Mouse (Mus musculus) colon, adult 2 months (tissue): Measurements from ENCODE around the gene Tcp11x2. TPM values are rescaled to one million over a fixed set of nuclear protein-coding genes. Genes with fewer than 3 reads are reported as not detected.

ENCODE experiments used
- polyA plus RNA-seq: library from polyadenylated mRNA; depleted of rRNA; stranded (reverse); fragments of >200 nt; gene quantifications from 2 replicates; pipeline ENCODE4 v1.2.3, GENCODE M21; 2012; rRNA removed

Tcp11x2 gene
- not detected in 2 replicates for polyA plus RNA-seq

DNA sequence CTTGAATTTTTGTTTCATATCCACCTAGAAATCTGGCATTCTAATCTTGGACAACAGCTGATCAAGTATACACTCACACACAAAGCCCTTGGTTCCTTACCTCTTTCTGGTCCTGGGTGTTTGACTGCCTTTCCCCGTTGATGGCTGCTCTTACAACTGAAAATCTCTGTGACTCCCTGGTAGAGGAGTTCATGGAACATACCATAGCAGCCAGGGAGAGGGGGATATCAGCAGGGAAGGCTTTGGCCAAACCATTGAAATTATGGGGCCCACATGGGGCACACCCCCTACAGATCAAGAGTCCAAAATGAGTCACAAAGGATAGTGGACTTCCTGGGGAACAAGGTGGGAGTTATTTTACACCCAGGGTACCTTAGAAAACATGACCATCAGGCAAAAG lies at the start of gene Tcp11x2:
Gene Tcp11x2 (minus strand): TSS at position 158 of the 400 bp plus-strand sequence.

GRCm38 (mm10) chrX:135742304-135743055 lies 48.9 kb upstream of the Tcp11x2 start, which contains the start of the genes Armcx5 and Gprasp1:
Armcx5 (plus strand) TSS chrX:135742733.
Gprasp1 (plus strand) TSS chrX:135742733.

DNA sequence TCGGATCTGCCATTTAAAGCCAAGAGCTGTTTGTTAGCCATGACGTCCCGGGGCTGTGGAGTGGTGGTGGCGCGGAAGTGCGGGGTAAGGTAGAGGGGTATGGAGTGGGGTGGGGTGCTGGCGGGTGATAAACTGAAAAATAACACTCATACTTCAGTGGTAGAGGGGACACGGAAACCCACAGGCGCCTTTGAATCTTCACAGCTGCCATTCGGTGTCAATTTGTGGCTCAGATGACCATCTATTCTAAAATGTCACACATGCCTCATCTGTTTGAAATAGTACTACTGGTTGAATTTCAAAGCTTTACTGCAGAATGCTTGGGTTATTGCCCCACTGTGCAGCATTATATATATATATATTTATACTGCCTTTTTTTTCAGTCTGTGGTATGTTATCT lies 31.6 kb upstream of the Tcp11x2 start, which contains the start of gene Tmsb15a:
Gene Tmsb15a (minus strand): TSS at position 101 of the 400 bp plus-strand sequence.

DNA sequence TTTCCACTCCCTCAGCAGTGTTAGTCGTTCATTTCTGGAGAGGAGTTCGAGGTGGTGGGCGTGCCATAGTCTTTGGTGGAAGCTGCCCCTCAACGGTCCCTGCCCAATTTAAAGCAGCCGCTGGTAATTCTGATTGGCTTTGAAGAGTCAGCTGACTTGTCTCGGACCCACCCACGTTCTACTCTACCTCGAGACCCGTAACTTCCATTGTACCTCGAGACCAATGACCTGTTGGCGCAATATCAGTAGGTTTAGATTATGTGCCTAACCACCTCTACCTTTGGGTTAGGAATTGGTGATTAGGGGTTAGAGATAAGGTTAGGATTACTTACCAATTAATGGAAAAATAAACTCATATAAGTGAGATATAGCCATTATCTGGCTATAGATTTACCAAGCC lies 66.0 kb downstream of the Tcp11x2 start, which contains the start of gene Prame:
Gene Prame (minus strand): TSS at position 101 of the 400 bp plus-strand sequence.

Other genes starting within 250 kb of the Tcp11x2 start
- gene AV320801, start 199.2 kb downstream of the Tcp11x2 start, polyA plus RNA-seq = not detected in 2 replicates
- gene Nxf7, start 95.0 kb downstream of the Tcp11x2 start, polyA plus RNA-seq = 0.34 and 0.45 TPM in 2 replicates
- gene Prame, start 66.1 kb downstream of the Tcp11x2 start, polyA plus RNA-seq = not detected in 2 replicates
- not detected in 2 replicates for gene Tmsb15a, start 31.5 kb upstream of the Tcp11x2 start, polyA plus RNA-seq
- gene Armcx5, start 48.9 kb upstream of the Tcp11x2 start, polyA plus RNA-seq = 0.41 and 0.49 TPM in 2 replicates
- gene Gprasp1, start 48.9 kb upstream of the Tcp11x2 start, polyA plus RNA-seq = 7.2 and 10.2 TPM in 2 replicates
- 1.1 and 1.3 TPM in 2 replicates for gene Bhlhb9, start 103.8 kb upstream of the Tcp11x2 start, polyA plus RNA-seq
- gene Gprasp2, start 145.2 kb upstream of the Tcp11x2 start, polyA plus RNA-seq = 1.0 and 1.1 TPM in 2 replicates